Mouse (Mus musculus): Measurements from ENCODE around the gene Atg4b. TPM values are rescaled to one million over a fixed set of nuclear protein-coding genes. Genes with fewer than 3 reads are reported as not detected.

Atg4b gene
- polyA plus RNA-seq (2015; fragmentation: Nextera tagmentation; extraction: Ambion mirVana): 85.6 and 92.1 TPM in 2 replicates

DNA sequence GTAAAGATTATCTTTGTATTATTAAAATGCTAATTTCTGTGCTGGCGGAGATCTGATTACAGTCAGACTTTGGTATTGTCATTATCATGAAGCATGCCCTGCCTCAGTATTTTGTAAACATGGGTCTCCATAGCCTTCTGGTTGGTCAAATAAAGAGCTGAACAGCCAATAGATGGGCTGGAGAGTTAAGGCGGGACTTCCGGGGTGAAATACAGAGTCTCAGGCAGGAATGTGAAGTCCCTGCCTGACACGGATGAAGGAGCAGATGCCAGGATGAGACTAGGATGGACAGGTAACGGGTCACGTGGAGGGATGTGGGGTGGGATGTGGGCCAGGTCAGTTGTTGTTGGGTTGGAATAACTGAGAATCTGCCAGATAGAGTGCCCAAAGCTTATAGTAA is at the start of gene Atg4b:
Gene Atg4b, plus strand, starts transcription at position 211 of the 400 bp plus-strand sequence.
- H3K4me2 ChIP-seq (ENCODE audit: low read length): no peak within 1 kb of the TSS
- ATAC-seq: no peak
- no peak within 1 kb of the TSS for H3K27ac ChIP-seq (ENCODE audit: low read depth, low read length)
- WGBS: 81% methylated on average over 6 of the region's 6 CpGs
- peaks cover 16% of the 10 kb centered on the region for H3K4me1 ChIP-seq (ENCODE audit: control insufficient read depth, insufficient read depth, low read depth, low read length)
- H3K36me3 ChIP-seq (ENCODE audit: control insufficient read depth, insufficient read depth, low read length): 0 out of 2 replicates have a peak, but pooled peaks cover 4% of the 10 kb centered on the region
- H3K9me3 ChIP-seq (ENCODE audit: control insufficient read depth, low read length): no peaks in the 10 kb centered on the region
- no peak within 1 kb of the TSS for H3K4me3 ChIP-seq (ENCODE audit: low read length)
- no peaks in the 10 kb centered on the region for H3K27me3 ChIP-seq (replicated peaks; ENCODE audit: control insufficient read depth, insufficient read depth, low read length)
- no peak within 1 kb of the TSS for H3K9ac ChIP-seq (ENCODE audit: low read depth, low read length)

DNA sequence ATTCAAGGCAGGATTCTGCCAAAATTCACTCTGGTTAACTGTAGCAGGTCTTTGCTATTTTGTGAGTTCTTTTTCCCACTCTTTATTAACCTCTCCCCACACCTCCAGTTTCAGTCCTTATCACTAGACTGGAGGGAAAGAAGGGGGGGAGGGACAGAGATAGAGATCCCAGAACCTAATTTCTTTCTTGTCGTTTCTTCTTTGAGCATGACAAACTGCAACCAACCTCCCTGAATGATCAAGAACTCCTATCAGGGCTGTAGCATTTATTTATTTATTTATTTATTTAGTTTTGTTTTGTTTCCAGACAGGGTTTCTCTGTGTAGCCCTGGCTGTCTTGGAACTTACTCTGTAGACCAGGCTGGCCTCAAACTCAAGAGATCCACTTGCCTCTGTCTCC is 49.2 kb upstream of the Atg4b start:
- H3K27ac ChIP-seq (ENCODE audit: low read depth, low read length): no peak overlapping the region
- no peak overlapping the region for H3K4me3 ChIP-seq (ENCODE audit: low read length)
- H3K27me3 ChIP-seq (replicated peaks; ENCODE audit: control insufficient read depth, insufficient read depth, low read length): no peaks in the 10 kb centered on the region
- no peak for ATAC-seq
- 96% methylated on average over 1 of the region's 1 CpGs for WGBS
- H3K9ac ChIP-seq (ENCODE audit: low read depth, low read length): no peak overlapping the region
- no peak overlapping the region for H3K4me2 ChIP-seq (ENCODE audit: low read length)
- H3K4me1 ChIP-seq (ENCODE audit: control insufficient read depth, insufficient read depth, low read depth, low read length): no peaks in the 10 kb centered on the region
- peaks cover 13% of the 10 kb centered on the region for H3K36me3 ChIP-seq (ENCODE audit: control insufficient read depth, insufficient read depth, low read length)
- H3K9me3 ChIP-seq (ENCODE audit: control insufficient read depth, low read length): no peaks in the 10 kb centered on the region

DNA sequence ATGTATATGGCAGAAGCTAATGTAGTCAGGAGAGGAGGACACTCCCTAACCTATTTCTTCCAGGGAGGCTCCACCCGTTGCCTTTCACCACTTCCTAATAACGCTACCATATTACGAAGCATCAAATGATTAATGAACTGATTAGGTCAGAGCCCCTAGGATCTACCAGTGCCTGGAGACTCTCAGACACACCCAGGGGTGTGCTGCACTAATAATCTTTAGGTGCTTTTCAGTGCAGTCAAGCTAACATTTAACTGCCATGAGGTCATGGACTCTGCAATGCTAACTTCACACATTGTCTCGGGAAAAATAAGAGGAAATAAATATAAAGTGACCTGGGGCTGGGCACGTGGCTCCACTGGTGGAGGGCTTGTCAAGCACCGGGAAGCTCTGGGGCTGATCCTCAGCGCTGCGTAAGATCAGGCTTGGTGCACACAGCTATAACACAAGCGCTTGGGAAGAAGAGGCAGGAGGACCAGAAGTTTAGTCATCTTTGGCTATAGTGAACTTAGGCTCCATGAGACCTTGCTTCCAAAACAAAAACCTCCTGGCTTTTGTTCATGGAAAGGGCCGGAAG is 47.7 kb upstream of the Atg4b start:
- Histone ChIP-seq H3K27me3 (replicated peaks; ENCODE audit: control insufficient read depth, insufficient read depth, low read length) (no peaks in the 10 kb centered on the region), H3K27ac (ENCODE audit: low read depth, low read length) (no peak overlapping the region), H3K9me3 (ENCODE audit: control insufficient read depth, low read length) (no peaks in the 10 kb centered on the region), H3K4me1 (ENCODE audit: control insufficient read depth, insufficient read depth, low read depth, low read length) (no peaks in the 10 kb centered on the region), H3K4me3 (ENCODE audit: low read length) (no peak overlapping the region), H3K36me3 (ENCODE audit: control insufficient read depth, insufficient read depth, low read length) (peaks cover 13% of the 10 kb centered on the region), H3K4me2 (ENCODE audit: low read length) (no peak overlapping the region), H3K9ac (ENCODE audit: low read depth, low read length) (no peak overlapping the region)
- 90% methylated on average over 10 of the region's 10 CpGs for WGBS
- no peak for ATAC-seq

DNA sequence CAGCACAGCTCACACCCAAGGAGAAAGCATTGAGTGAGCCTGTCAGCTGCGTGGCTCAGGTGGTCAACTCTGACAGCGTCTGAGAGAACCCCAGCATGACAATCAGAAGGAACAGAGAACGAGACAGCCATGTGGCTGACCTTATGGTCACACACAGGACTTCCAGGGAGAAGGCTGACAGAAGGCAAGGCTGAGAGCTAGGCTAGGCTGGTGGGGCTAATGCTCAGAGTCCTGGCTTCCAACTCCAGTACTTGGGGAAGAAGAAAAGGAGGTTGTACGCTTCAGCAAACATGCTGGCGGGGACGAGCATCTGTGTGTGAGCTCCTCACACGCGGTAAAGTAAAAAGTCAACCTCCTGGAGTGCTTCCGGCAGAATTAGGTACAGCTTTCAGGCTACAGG is 47.0 kb upstream of the Atg4b start:
- Histone ChIP-seq H3K9me3 (ENCODE audit: control insufficient read depth, low read length) (no peaks in the 10 kb centered on the region), H3K36me3 (ENCODE audit: control insufficient read depth, insufficient read depth, low read length) (peaks cover 13% of the 10 kb centered on the region), H3K4me2 (ENCODE audit: low read length) (no peak overlapping the region), H3K27ac (ENCODE audit: low read depth, low read length) (no peak overlapping the region), H3K4me1 (ENCODE audit: control insufficient read depth, insufficient read depth, low read depth, low read length) (no peaks in the 10 kb centered on the region), H3K27me3 (replicated peaks; ENCODE audit: control insufficient read depth, insufficient read depth, low read length) (no peaks in the 10 kb centered on the region), H3K9ac (ENCODE audit: low read depth, low read length) (no peak overlapping the region), H3K4me3 (ENCODE audit: low read length) (no peak overlapping the region)
- ATAC-seq: no peak; the same call in 1 of the 2 replicates
- WGBS: 77% methylated on average over 9 of the region's 9 CpGs

DNA sequence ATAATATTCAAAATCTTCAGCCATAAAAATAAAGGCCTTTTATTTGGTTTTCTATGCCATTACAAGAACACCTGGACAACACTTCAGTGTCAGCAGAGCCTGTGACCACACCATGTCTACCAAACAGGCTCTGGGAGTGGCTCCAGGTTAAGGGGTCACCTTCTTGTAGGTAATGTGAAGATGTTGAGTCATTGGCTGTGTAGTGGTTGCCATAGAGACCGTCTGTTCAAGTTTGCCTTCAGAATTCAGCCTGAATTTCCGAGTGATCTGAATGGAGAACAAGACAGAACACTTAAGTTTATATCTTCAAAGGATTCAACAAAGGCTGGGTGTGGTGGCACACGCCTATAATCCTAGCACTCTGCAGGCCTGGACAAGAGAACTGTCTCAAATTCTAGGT is 45.9 kb upstream of the Atg4b start:
- H3K9ac ChIP-seq (ENCODE audit: low read depth, low read length): no peak overlapping the region
- H3K27me3 ChIP-seq (replicated peaks; ENCODE audit: control insufficient read depth, insufficient read depth, low read length): no peaks in the 10 kb centered on the region
- H3K9me3 ChIP-seq (ENCODE audit: control insufficient read depth, low read length): no peaks in the 10 kb centered on the region
- H3K4me2 ChIP-seq (ENCODE audit: low read length): no peak overlapping the region
- H3K4me1 ChIP-seq (ENCODE audit: control insufficient read depth, insufficient read depth, low read depth, low read length): no peaks in the 10 kb centered on the region
- 74% methylated on average over 3 of the region's 3 CpGs for WGBS
- peaks cover 13% of the 10 kb centered on the region for H3K36me3 ChIP-seq (ENCODE audit: control insufficient read depth, insufficient read depth, low read length)
- no peak overlapping the region for H3K4me3 ChIP-seq (ENCODE audit: low read length)
- no peak overlapping the region for H3K27ac ChIP-seq (ENCODE audit: low read depth, low read length)
- ATAC-seq: no peak

DNA sequence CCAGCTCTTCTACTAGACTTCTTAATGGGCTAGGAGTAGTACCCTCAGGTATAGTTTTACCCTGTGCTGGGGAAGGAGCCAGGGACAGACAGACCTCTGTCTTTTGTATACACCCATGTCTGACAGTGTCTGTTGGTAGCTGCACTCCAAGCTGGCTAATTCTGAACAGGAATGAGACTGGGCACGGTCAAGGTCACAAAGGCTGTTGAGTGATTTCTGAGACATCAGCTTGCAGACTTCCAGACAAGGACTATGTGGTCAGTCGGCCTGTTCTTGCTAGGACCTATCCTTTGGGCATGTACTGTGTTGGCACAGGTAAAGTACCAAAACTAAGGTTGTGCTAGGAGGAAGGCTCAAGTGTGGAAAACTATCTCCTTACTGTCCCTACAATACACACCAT is 35.1 kb upstream of the Atg4b start:
- H3K4me3 ChIP-seq (ENCODE audit: low read length): no peak overlapping the region
- no peaks in the 10 kb centered on the region for H3K4me1 ChIP-seq (ENCODE audit: control insufficient read depth, insufficient read depth, low read depth, low read length)
- H3K9me3 ChIP-seq (ENCODE audit: control insufficient read depth, low read length): no peaks in the 10 kb centered on the region
- H3K27me3 ChIP-seq (replicated peaks; ENCODE audit: control insufficient read depth, insufficient read depth, low read length): no peaks in the 10 kb centered on the region
- H3K4me2 ChIP-seq (ENCODE audit: low read length): no peak overlapping the region
- H3K9ac ChIP-seq (ENCODE audit: low read depth, low read length): no peak overlapping the region
- WGBS: 95% methylated on average over 2 of the region's 2 CpGs
- no peak overlapping the region for H3K27ac ChIP-seq (ENCODE audit: low read depth, low read length)
- peaks cover 11% of the 10 kb centered on the region for H3K36me3 ChIP-seq (ENCODE audit: control insufficient read depth, insufficient read depth, low read length)
- ATAC-seq: no peak

DNA sequence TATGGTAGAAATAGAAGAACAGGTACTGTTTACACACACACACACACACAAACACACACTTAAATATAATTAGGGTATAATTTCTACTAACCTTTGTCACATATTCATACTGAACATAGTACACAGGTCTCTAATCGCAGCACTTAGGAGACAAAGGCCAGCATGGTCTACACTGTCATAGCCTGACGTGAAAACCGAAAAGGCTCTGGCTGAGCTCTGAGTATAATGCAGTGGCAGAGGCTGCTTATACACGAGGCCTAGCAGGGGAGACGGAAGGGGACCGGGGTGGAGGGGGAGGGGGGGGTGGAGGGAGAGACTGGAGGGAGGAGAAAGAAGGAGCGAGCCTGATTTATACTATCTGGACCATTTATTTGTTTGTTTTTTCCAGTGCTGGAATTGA is 29.7 kb upstream of the Atg4b start:
- H3K27me3 ChIP-seq (replicated peaks; ENCODE audit: control insufficient read depth, insufficient read depth, low read length): no peaks in the 10 kb centered on the region
- H3K9me3 ChIP-seq (ENCODE audit: control insufficient read depth, low read length): no peaks in the 10 kb centered on the region
- H3K4me1 ChIP-seq (ENCODE audit: control insufficient read depth, insufficient read depth, low read depth, low read length): no peaks in the 10 kb centered on the region
- H3K4me2 ChIP-seq (ENCODE audit: low read length): no peak overlapping the region
- no peak overlapping the region for H3K9ac ChIP-seq (ENCODE audit: low read depth, low read length)
- 52% methylated on average over 7 of the region's 7 CpGs for whole genome bisulfite sequencing
- H3K4me3 ChIP-seq (ENCODE audit: low read length): no peak overlapping the region
- ATAC-seq: no peak
- H3K27ac ChIP-seq (ENCODE audit: low read depth, low read length): no peak overlapping the region
- H3K36me3 ChIP-seq (ENCODE audit: control insufficient read depth, insufficient read depth, low read length): peaks cover 4% of the 10 kb centered on the region; the same call in 1 of the 2 replicates

DNA sequence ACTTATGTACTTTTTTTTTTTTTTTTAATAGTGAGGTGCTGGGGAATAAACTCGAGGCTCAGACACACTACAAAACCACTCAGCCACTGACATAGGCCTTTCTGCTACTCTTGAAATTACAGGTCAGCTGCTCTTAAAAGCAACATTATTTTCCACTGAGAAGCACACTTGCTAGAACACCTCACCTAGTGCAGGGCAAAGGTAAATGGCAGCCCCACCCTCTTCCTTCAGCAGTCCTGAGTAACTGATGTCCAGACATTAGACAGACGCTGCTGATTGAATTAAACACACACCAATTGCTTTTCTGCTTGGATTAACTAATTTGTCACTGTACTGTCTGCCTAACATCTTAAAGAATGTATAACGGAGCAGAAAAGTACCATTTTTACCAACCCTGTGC is 26.7 kb upstream of the Atg4b start:
- no peak for ATAC-seq
- no peaks in the 10 kb centered on the region for H3K4me1 ChIP-seq (ENCODE audit: control insufficient read depth, insufficient read depth, low read depth, low read length)
- WGBS: 81% methylated on average over 3 of the region's 3 CpGs
- no peaks in the 10 kb centered on the region for H3K9me3 ChIP-seq (ENCODE audit: control insufficient read depth, low read length)
- no peak overlapping the region for H3K4me3 ChIP-seq (ENCODE audit: low read length)
- no peak overlapping the region for H3K27ac ChIP-seq (ENCODE audit: low read depth, low read length)
- H3K9ac ChIP-seq (ENCODE audit: low read depth, low read length): no peak overlapping the region
- no peak overlapping the region for H3K4me2 ChIP-seq (ENCODE audit: low read length)
- H3K27me3 ChIP-seq (replicated peaks; ENCODE audit: control insufficient read depth, insufficient read depth, low read length): no peaks in the 10 kb centered on the region
- no peaks in the 10 kb centered on the region for H3K36me3 ChIP-seq (ENCODE audit: control insufficient read depth, insufficient read depth, low read length)

DNA sequence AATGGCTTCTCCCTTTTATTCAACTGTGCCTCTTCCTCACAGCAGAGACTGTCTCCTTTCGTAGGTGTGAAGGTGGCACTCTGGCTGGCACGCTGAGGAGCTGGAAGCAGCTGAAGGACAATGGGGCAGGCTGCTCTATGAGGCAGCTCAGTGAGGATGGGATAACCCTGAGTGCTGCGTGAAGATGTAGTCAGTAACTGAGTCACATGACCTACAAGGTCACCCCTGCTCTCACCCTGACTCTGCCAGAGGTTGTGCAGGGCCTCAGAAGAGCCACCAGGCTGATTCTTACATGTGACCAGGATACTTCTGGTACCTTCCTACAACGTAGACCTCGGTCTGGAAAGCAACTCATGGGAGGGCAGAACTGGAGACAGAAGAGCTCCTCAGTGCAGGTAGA is 25.6 kb upstream of the Atg4b start:
- WGBS: 95% methylated on average over 5 of the region's 5 CpGs

DNA sequence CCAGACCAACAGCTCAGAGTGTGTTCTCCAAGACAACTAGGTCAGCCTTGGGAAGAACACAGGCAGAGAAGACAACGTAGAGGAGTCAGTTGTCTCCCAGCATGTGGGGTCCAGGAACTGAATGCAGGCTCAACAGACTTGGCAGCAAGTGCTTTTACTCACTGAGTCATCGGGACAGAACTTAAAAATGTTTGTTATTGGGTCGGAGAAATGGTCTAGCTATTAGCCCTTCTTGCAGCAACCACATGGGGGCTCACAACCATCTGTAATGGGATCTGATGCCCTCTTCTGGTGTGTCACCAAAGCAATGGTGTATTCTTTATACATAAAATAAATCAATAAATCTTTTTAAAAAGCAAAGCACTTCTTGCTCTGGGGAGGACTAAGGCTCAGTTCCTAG is 25.2 kb upstream of the Atg4b start:
- Histone ChIP-seq H3K36me3 (ENCODE audit: control insufficient read depth, insufficient read depth, low read length) (no peaks in the 10 kb centered on the region), H3K9ac (ENCODE audit: low read depth, low read length) (no peak overlapping the region), H3K27me3 (replicated peaks; ENCODE audit: control insufficient read depth, insufficient read depth, low read length) (no peaks in the 10 kb centered on the region), H3K4me3 (ENCODE audit: low read length) (no peak overlapping the region), H3K4me1 (ENCODE audit: control insufficient read depth, insufficient read depth, low read depth, low read length) (no peaks in the 10 kb centered on the region; the same call in 1 of the 2 replicates), H3K4me2 (ENCODE audit: low read length) (no peak overlapping the region), H3K27ac (ENCODE audit: low read depth, low read length) (no peak overlapping the region), H3K9me3 (ENCODE audit: control insufficient read depth, low read length) (no peaks in the 10 kb centered on the region)
- WGBS: 74% methylated on average over 3 of the region's 3 CpGs
- no peak for ATAC-seq

More for the DNA sequence above, 25.6 kb upstream of the Atg4b start:
- H3K9me3 ChIP-seq (ENCODE audit: control insufficient read depth, low read length): no peaks in the 10 kb centered on the region
- no peak overlapping the region for H3K4me2 ChIP-seq (ENCODE audit: low read length)
- H3K27ac ChIP-seq (ENCODE audit: low read depth, low read length): no peak overlapping the region
- ATAC-seq: no peak; the same call in 1 of the 2 replicates
- H3K27me3 ChIP-seq (replicated peaks; ENCODE audit: control insufficient read depth, insufficient read depth, low read length): no peaks in the 10 kb centered on the region
- no peaks in the 10 kb centered on the region for H3K4me1 ChIP-seq (ENCODE audit: control insufficient read depth, insufficient read depth, low read depth, low read length)
- H3K9ac ChIP-seq (ENCODE audit: low read depth, low read length): no peak overlapping the region
- H3K4me3 ChIP-seq (ENCODE audit: low read length): no peak overlapping the region
- no peaks in the 10 kb centered on the region for H3K36me3 ChIP-seq (ENCODE audit: control insufficient read depth, insufficient read depth, low read length)
